Mouse (Mus musculus) heart, embryonic 11.5 days (tissue): ENCODE results near the gene Cox8a. TPM values are rescaled to one million over a fixed set of nuclear protein-coding genes. Genes with fewer than 3 reads are reported as not detected.

Experiments used
- ATAC-seq: fragments of 200-750 bp; cut with Nextera tagmentation; replicated peaks from 2 replicates; pipeline ENCODE4 v1.8.0; 2017; ENCODE audit warnings: moderate library complexity; ENCODE audit not compliant: insufficient number of reproducible peaks, low FRiP score, low TSS enrichment
- H3K27ac ChIP-seq: fragments of 300-500 bp; sonication (generic); 2 replicates; pipeline ENCODE4 v1.5.1; 2014; ENCODE audit warnings: mild to moderate bottlenecking, low read depth, low read length
- H3K27me3 ChIP-seq: fragments of 300-500 bp; sonication (generic); 2 replicates; pipeline ENCODE4 v1.6.1; 2014; ENCODE audit warnings: mild to moderate bottlenecking, low read length, mixed read lengths; ENCODE audit not compliant: control insufficient read depth, insufficient read depth
- H3K36me3 ChIP-seq: fragments of 300-500 bp; sonication (generic); 2 replicates; pipeline ENCODE4 v1.6.1; 2014; ENCODE audit warnings: mild to moderate bottlenecking, low read length, moderate library complexity, mixed read lengths; ENCODE audit not compliant: control insufficient read depth, insufficient read depth
- H3K4me1 ChIP-seq: fragments of 300-500 bp; sonication (generic); 2 replicates; pipeline ENCODE4 v1.6.1; 2014; ENCODE audit warnings: low read length; ENCODE audit not compliant: control insufficient read depth, insufficient read depth
- H3K4me2 ChIP-seq: fragments of 300-500 bp; sonication (generic); 2 replicates; pipeline ENCODE4 v1.6.1; 2014; ENCODE audit warnings: mild to moderate bottlenecking, moderate library complexity
- H3K4me3 ChIP-seq: fragments of 300-500 bp; sonication (generic); 2 replicates; pipeline ENCODE4 v1.5.1; 2014; ENCODE audit warnings: low read depth, low read length
- H3K9ac ChIP-seq: fragments of 300-500 bp; sonication (generic); 2 replicates; pipeline ENCODE4 v1.6.1; 2014; ENCODE audit warnings: mild to moderate bottlenecking, low read depth, low read length, moderate library complexity
- H3K9me3 ChIP-seq: fragments of 300-500 bp; sonication (generic); replicated peaks from 2 replicates; pipeline ENCODE4 v1.6.1; 2016; ENCODE audit warnings: low read length; ENCODE audit not compliant: control insufficient read depth
- WGBS: fragments of 180-500 bp; shearing (Covaris S2); extraction: QIAGEN DNeasy Blood & Tissue Kit; methylation state at CpG from one replicate; pipeline ENCODE4 v1.1.7; 2014; ENCODE audit not compliant: insufficient replicate concordance; 5-methylcytosine and 5-hydroxymethylcytosine counted together
- polyA plus RNA-seq: library from polyadenylated mRNA; unstranded; fragments of >200 nt; fragmentation: Nextera tagmentation; extraction: Ambion mirVana; gene quantifications from 2 replicates; pipeline ENCODE4 v1.2.1, GENCODE M21; 2014

The Cox8a gene
- polyA plus RNA-seq, 1 experiment from 2014 or later, result 1,771 TPM

GRCm38 (mm10) chr19:7257881-7258280 is 40.5 kb upstream of the Cox8a start:
- Histone ChIP-seq H3K36me3 (no peaks in the 10 kb centered on the region), H3K4me3 (no peak overlapping the region), H3K4me1 (no peaks in the 10 kb centered on the region), H3K4me2 (no peak overlapping the region), H3K27me3 (no peaks in the 10 kb centered on the region), H3K9me3 (no peaks in the 10 kb centered on the region), H3K9ac (no peak overlapping the region), H3K27ac (no peak overlapping the region)
- ATAC-seq, result no peak
- 71% methylated on average over 5 of the region's 5 CpGs for WGBS

DNA sequence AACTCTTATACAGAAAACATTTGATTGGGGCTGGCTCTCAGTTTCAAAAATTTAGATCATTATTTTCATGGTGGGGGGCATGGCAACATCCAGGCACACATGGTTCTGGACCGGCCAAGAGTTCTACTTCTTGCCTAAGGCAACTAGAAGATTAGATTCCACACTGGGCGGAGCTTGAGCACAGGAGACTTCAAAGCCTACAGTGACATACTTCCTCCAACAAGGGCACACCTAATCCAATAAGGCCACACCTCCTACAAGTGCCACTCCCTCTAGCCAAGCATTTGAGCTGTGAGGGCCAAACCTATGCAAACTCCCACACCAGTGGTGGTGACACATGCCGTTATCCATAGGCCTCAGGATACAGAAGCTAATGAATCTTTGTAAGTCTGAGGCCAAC is 28.6 kb upstream of the Cox8a start:
- Histone ChIP-seq H3K4me2 (no peak overlapping the region), H3K9me3 (no peaks in the 10 kb centered on the region), H3K36me3 (no peaks in the 10 kb centered on the region), H3K9ac (no peak overlapping the region), H3K27ac (no peak overlapping the region), H3K27me3 (no peaks in the 10 kb centered on the region), H3K4me1 (no peaks in the 10 kb centered on the region), H3K4me3 (no peak overlapping the region)
- WGBS, result 58% methylated on average over 3 of the region's 3 CpGs
- ATAC-seq, result no peak

DNA sequence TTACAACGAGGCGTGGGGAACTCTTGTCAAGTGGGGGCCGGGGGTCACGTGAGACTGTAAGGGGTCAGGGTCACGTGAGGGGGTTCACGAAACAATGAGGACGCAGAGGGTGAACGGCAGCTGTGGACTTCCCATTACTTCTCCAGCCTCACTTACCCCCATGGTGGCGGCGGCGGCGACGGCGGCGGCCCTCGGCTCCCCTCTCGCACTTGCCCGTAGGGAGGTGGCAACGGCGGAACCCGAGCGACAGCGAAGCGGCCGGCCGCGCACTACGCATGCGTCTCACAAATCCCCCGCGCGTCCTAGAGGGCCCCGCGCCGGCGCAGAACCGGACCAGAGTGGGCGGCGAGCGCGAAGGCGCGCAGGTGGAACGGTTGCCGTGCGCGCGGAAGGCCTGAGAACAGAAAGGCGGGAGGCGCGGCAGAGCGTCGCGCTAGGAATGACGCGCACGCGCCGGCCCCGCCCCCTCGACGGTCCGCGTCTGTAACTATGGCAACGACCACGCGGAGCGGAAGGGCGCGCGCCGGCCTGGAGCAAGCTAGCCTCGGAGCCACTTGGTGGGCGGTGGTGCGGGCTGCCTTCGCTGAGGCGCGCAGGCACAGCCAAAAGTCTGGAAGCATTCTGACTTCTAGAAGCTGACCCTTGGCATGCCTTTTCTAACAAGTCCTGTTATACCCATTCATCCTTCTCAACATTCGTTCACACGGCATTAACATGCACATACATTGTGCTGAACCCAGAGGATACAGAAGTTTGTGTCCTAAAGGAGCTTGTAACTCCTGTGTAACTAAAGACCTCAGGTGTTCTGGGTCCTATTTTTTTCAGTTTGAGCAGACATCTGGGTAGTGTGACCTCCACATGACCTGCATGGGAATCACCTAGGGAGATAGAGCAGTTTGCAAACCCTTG is 23.6 kb upstream of the Cox8a start, which contains the start of gene Naa40:
Naa40 (minus strand) TSS at position 402 of the 909 bp plus-strand sequence.
- Histone ChIP-seq H3K36me3 (peaks cover 9% of the 10 kb centered on the region), H3K4me1 (peaks cover 9% of the 10 kb centered on the region), H3K4me3 (peak within 1 kb of the TSS; percentile 83), H3K27ac (peak within 1 kb of the TSS; percentile 83), H3K9ac (peak within 1 kb of the TSS; percentile 89), H3K4me2 (peak within 1 kb of the TSS; percentile 96), H3K9me3 (no peaks in the 10 kb centered on the region), H3K27me3 (no peaks in the 10 kb centered on the region)
- ATAC-seq, result peak; percentile 93
- under 1% methylated on average over 80 of the region's 80 CpGs for WGBS

GRCm38 (mm10) chr19:7240291-7240690 is 22.9 kb upstream of the Cox8a start:
- peaks cover 9% of the 10 kb centered on the region for H3K4me1 ChIP-seq
- no peak for ATAC-seq
- 2% methylated on average over 13 of the region's 13 CpGs for WGBS

GRCm38 (mm10) chr19:7239574-7239973 is 22.2 kb upstream of the Cox8a start:
- 89% methylated on average over 3 of the region's 3 CpGs for WGBS
- Histone ChIP-seq H3K9me3 (no peaks in the 10 kb centered on the region; the same call in 1 of the 2 replicates), H3K9ac (no peak overlapping the region; the same call in 1 of the 2 replicates), H3K4me2 (peak overlapping the region; percentile 96), H3K27me3 (no peaks in the 10 kb centered on the region), H3K4me1 (peaks cover 9% of the 10 kb centered on the region), H3K4me3 (peak overlapping the region; percentile 83), H3K36me3 (peaks cover 12% of the 10 kb centered on the region), H3K27ac (no peak overlapping the region)
- ATAC-seq, result no peak

More at GRCm38 (mm10) chr19:7240291-7240690, 22.9 kb upstream of the Cox8a start:
- Histone ChIP-seq H3K4me2 (peak overlapping the region; percentile 96), H3K9ac (peak overlapping the region; percentile 89), H3K9me3 (no peaks in the 10 kb centered on the region; the same call in 1 of the 2 replicates), H3K4me3 (peak overlapping the region; percentile 83), H3K27me3 (no peaks in the 10 kb centered on the region), H3K36me3 (peaks cover 12% of the 10 kb centered on the region), H3K27ac (peak overlapping the region; percentile 83)

- Histone ChIP-seq H3K4me2 (no peak overlapping the region), H3K27ac (no peak overlapping the region), H3K27me3 (no peaks in the 10 kb centered on the region), H3K9ac (no peak overlapping the region), H3K4me3 (no peak overlapping the region), H3K36me3 (peaks cover 17% of the 10 kb centered on the region), H3K4me1 (peaks cover 9% of the 10 kb centered on the region), H3K9me3 (no peaks in the 10 kb centered on the region; the same call in 1 of the 2 replicates)
- no peak for ATAC-seq
- 85% methylated on average over 4 of the region's 4 CpGs for WGBS
Measured at GRCm38 (mm10) chr19:7236742-7237141, 19.3 kb upstream of the Cox8a start.

GRCm38 (mm10) chr19:7236011-7236410 is 18.6 kb upstream of the Cox8a start:
- Histone ChIP-seq H3K4me1 (peaks cover 9% of the 10 kb centered on the region), H3K9ac (no peak overlapping the region), H3K36me3 (peaks cover 17% of the 10 kb centered on the region), H3K4me2 (no peak overlapping the region), H3K4me3 (no peak overlapping the region), H3K27me3 (no peaks in the 10 kb centered on the region), H3K27ac (no peak overlapping the region), H3K9me3 (no peaks in the 10 kb centered on the region; the same call in 1 of the 2 replicates)
- no peak for ATAC-seq
- 97% methylated on average over 2 of the region's 2 CpGs for WGBS

- H3K9me3 ChIP-seq, result no peaks in the 10 kb centered on the region; the same call in 1 of the 2 replicates
- H3K9ac ChIP-seq, result no peak overlapping the region
- H3K27me3 ChIP-seq, result no peaks in the 10 kb centered on the region
- no peak overlapping the region for H3K4me2 ChIP-seq
- 90% methylated on average over 9 of the region's 9 CpGs for WGBS
- no peak for ATAC-seq
- peaks cover 17% of the 10 kb centered on the region for H3K36me3 ChIP-seq
- no peak overlapping the region for H3K4me3 ChIP-seq
- H3K27ac ChIP-seq, result no peak overlapping the region
- H3K4me1 ChIP-seq, result peaks cover 9% of the 10 kb centered on the region
Measured at GRCm38 (mm10) chr19:7235461-7235860, 18.0 kb upstream of the Cox8a start.
